Mouse (Mus musculus): ENCODE results near the gene Aff1. TPM values are rescaled to one million over a fixed set of nuclear protein-coding genes. Genes with fewer than 3 reads are reported as not detected.

The Aff1 gene
- polyA plus RNA-seq, 1 experiment from 2014 or later, result 11.2 TPM

- H3K9ac ChIP-seq (ENCODE audit: low read length), result no peak overlapping the region
- DNase-seq (ENCODE audit: low spot score), result no peak
- 47% methylated on average over 9 of the region's 9 CpGs for WGBS
- H3K36me3 ChIP-seq (ENCODE audit: control insufficient read depth, insufficient read depth, low read length), result no peaks in the 10 kb centered on the region
- no peak for ATAC-seq (ENCODE audit: insufficient read depth, low FRiP score, low TSS enrichment)
- H3K4me2 ChIP-seq (ENCODE audit: low read depth), result no peak overlapping the region
- H3K27ac ChIP-seq (ENCODE audit: low read depth, low read length), result no peak overlapping the region
- H3K4me3 ChIP-seq (ENCODE audit: low read depth, low read length), result no peak overlapping the region
- H3K4me1 ChIP-seq (ENCODE audit: control insufficient read depth, insufficient read depth, low read length), result peaks cover 10% of the 10 kb centered on the region
- no peaks in the 10 kb centered on the region for H3K27me3 ChIP-seq (ENCODE audit: control insufficient read depth, insufficient read depth, low read length)
- no peaks in the 10 kb centered on the region for H3K9me3 ChIP-seq (ENCODE audit: control insufficient read depth, low read length)
Measured at GRCm38 (mm10) chr5:103725268-103726149, 33.3 kb downstream of the Aff1 start.

GRCm38 (mm10) chr5:103726281-103726938, 34.2 kb downstream of the Aff1 start:
- no peak overlapping the region for H3K9ac ChIP-seq (ENCODE audit: low read length)
- no peak for DNase-seq (ENCODE audit: low spot score)
- H3K9me3 ChIP-seq (ENCODE audit: control insufficient read depth, low read length), result no peaks in the 10 kb centered on the region
- WGBS, result 50% methylated on average over 8 of the region's 8 CpGs
- no peak for ATAC-seq (ENCODE audit: insufficient read depth, low FRiP score, low TSS enrichment)
- no peak overlapping the region for H3K4me3 ChIP-seq (ENCODE audit: low read depth, low read length)
- H3K4me1 ChIP-seq (ENCODE audit: control insufficient read depth, insufficient read depth, low read length), result peaks cover 10% of the 10 kb centered on the region
- no peaks in the 10 kb centered on the region for H3K27me3 ChIP-seq (ENCODE audit: control insufficient read depth, insufficient read depth, low read length)
- no peaks in the 10 kb centered on the region for H3K36me3 ChIP-seq (ENCODE audit: control insufficient read depth, insufficient read depth, low read length)
- no peak overlapping the region for H3K4me2 ChIP-seq (ENCODE audit: low read depth)
- no peak overlapping the region for H3K27ac ChIP-seq (ENCODE audit: low read depth, low read length)

- H3K4me3 ChIP-seq (ENCODE audit: low read depth, low read length), result no peak overlapping the region
- no peak overlapping the region for H3K4me2 ChIP-seq (ENCODE audit: low read depth)
- 69% methylated on average over 4 of the region's 4 CpGs for WGBS
- no peak overlapping the region for H3K27ac ChIP-seq (ENCODE audit: low read depth, low read length)
- no peaks in the 10 kb centered on the region for H3K36me3 ChIP-seq (ENCODE audit: control insufficient read depth, insufficient read depth, low read length)
- DNase-seq (ENCODE audit: low spot score) (no peak), ATAC-seq (ENCODE audit: insufficient read depth, low FRiP score, low TSS enrichment) (no peak)
- no peaks in the 10 kb centered on the region for H3K27me3 ChIP-seq (ENCODE audit: control insufficient read depth, insufficient read depth, low read length)
- H3K9ac ChIP-seq (ENCODE audit: low read length), result no peak overlapping the region
- H3K4me1 ChIP-seq (ENCODE audit: control insufficient read depth, insufficient read depth, low read length), result peaks cover 10% of the 10 kb centered on the region
- H3K9me3 ChIP-seq (ENCODE audit: control insufficient read depth, low read length), result no peaks in the 10 kb centered on the region
Measured at GRCm38 (mm10) chr5:103727777-103728395, 35.7 kb downstream of the Aff1 start.

- Histone ChIP-seq H3K4me1 (ENCODE audit: control insufficient read depth, insufficient read depth, low read length) (peaks cover 10% of the 10 kb centered on the region), H3K4me2 (ENCODE audit: low read depth) (no peak overlapping the region), H3K9me3 (ENCODE audit: control insufficient read depth, low read length) (no peaks in the 10 kb centered on the region), H3K9ac (ENCODE audit: low read length) (no peak overlapping the region), H3K27me3 (ENCODE audit: control insufficient read depth, insufficient read depth, low read length) (no peaks in the 10 kb centered on the region), H3K36me3 (ENCODE audit: control insufficient read depth, insufficient read depth, low read length) (no peaks in the 10 kb centered on the region), H3K4me3 (ENCODE audit: low read depth, low read length) (no peak overlapping the region), H3K27ac (ENCODE audit: low read depth, low read length) (no peak overlapping the region)
- whole genome bisulfite sequencing, result 82% methylated on average over 1 of the region's 1 CpGs
- ATAC-seq (ENCODE audit: insufficient read depth, low FRiP score, low TSS enrichment), result no peak
- no peak for DNase-seq (ENCODE audit: low spot score)
Measured at GRCm38 (mm10) chr5:103729225-103729624, 37.1 kb downstream of the Aff1 start.

GRCm38 (mm10) chr5:103730142-103730541, 38.0 kb downstream of the Aff1 start:
- no peak overlapping the region for H3K4me3 ChIP-seq (ENCODE audit: low read depth, low read length)
- no peaks in the 10 kb centered on the region for H3K9me3 ChIP-seq (ENCODE audit: control insufficient read depth, low read length)
- no peak for DNase-seq (ENCODE audit: low spot score)
- H3K36me3 ChIP-seq (ENCODE audit: control insufficient read depth, insufficient read depth, low read length), result no peaks in the 10 kb centered on the region
- H3K4me2 ChIP-seq (ENCODE audit: low read depth), result no peak overlapping the region
- H3K27ac ChIP-seq (ENCODE audit: low read depth, low read length), result no peak overlapping the region
- ATAC-seq (ENCODE audit: insufficient read depth, low FRiP score, low TSS enrichment), result no peak
- WGBS, result 63% methylated on average over 1 of the region's 1 CpGs
- no peaks in the 10 kb centered on the region for H3K27me3 ChIP-seq (ENCODE audit: control insufficient read depth, insufficient read depth, low read length)
- peaks cover 3% of the 10 kb centered on the region for H3K4me1 ChIP-seq (ENCODE audit: control insufficient read depth, insufficient read depth, low read length)
- H3K9ac ChIP-seq (ENCODE audit: low read length), result no peak overlapping the region

- no peak for DNase-seq (ENCODE audit: low spot score)
- H3K27ac ChIP-seq (ENCODE audit: low read depth, low read length), result no peak overlapping the region
- WGBS, result 39% methylated on average over 3 of the region's 3 CpGs
Measured at GRCm38 (mm10) chr5:103730727-103731126, 38.6 kb downstream of the Aff1 start.

GRCm38 (mm10) chr5:103732581-103732980, 40.4 kb downstream of the Aff1 start:
- ATAC-seq (ENCODE audit: insufficient read depth, low FRiP score, low TSS enrichment) (no peak), DNase-seq (ENCODE audit: low spot score) (no peak)
- Histone ChIP-seq H3K4me2 (ENCODE audit: low read depth) (no peak overlapping the region), H3K9ac (ENCODE audit: low read length) (no peak overlapping the region), H3K27me3 (ENCODE audit: control insufficient read depth, insufficient read depth, low read length) (no peaks in the 10 kb centered on the region), H3K27ac (ENCODE audit: low read depth, low read length) (no peak overlapping the region), H3K9me3 (ENCODE audit: control insufficient read depth, low read length) (no peaks in the 10 kb centered on the region), H3K4me3 (ENCODE audit: low read depth, low read length) (no peak overlapping the region), H3K4me1 (ENCODE audit: control insufficient read depth, insufficient read depth, low read length) (no peaks in the 10 kb centered on the region), H3K36me3 (ENCODE audit: control insufficient read depth, insufficient read depth, low read length) (no peaks in the 10 kb centered on the region)
- 88% methylated on average over 4 of the region's 4 CpGs for WGBS

More at GRCm38 (mm10) chr5:103730727-103731126, 38.6 kb downstream of the Aff1 start:
- ATAC-seq (ENCODE audit: insufficient read depth, low FRiP score, low TSS enrichment), result no peak
- Histone ChIP-seq H3K27me3 (ENCODE audit: control insufficient read depth, insufficient read depth, low read length) (no peaks in the 10 kb centered on the region), H3K4me1 (ENCODE audit: control insufficient read depth, insufficient read depth, low read length) (no peaks in the 10 kb centered on the region), H3K4me3 (ENCODE audit: low read depth, low read length) (no peak overlapping the region), H3K4me2 (ENCODE audit: low read depth) (no peak overlapping the region), H3K9me3 (ENCODE audit: control insufficient read depth, low read length) (no peaks in the 10 kb centered on the region), H3K9ac (ENCODE audit: low read length) (no peak overlapping the region), H3K36me3 (ENCODE audit: control insufficient read depth, insufficient read depth, low read length) (no peaks in the 10 kb centered on the region)

- no peak for ATAC-seq (ENCODE audit: insufficient read depth, low FRiP score, low TSS enrichment)
- Histone ChIP-seq H3K4me1 (ENCODE audit: control insufficient read depth, insufficient read depth, low read length) (no peaks in the 10 kb centered on the region), H3K27me3 (ENCODE audit: control insufficient read depth, insufficient read depth, low read length) (no peaks in the 10 kb centered on the region), H3K4me3 (ENCODE audit: low read depth, low read length) (no peak overlapping the region), H3K4me2 (ENCODE audit: low read depth) (no peak overlapping the region), H3K9me3 (ENCODE audit: control insufficient read depth, low read length) (no peaks in the 10 kb centered on the region), H3K9ac (ENCODE audit: low read length) (no peak overlapping the region), H3K36me3 (ENCODE audit: control insufficient read depth, insufficient read depth, low read length) (no peaks in the 10 kb centered on the region), H3K27ac (ENCODE audit: low read depth, low read length) (no peak overlapping the region)
- no peak for DNase-seq (ENCODE audit: low spot score)
- 77% methylated on average over 5 of the region's 5 CpGs for WGBS
Measured at GRCm38 (mm10) chr5:103735411-103736112, 43.4 kb downstream of the Aff1 start.
